Mouse (Mus musculus): ENCODE measurements around the gene Fetub.

DNA sequence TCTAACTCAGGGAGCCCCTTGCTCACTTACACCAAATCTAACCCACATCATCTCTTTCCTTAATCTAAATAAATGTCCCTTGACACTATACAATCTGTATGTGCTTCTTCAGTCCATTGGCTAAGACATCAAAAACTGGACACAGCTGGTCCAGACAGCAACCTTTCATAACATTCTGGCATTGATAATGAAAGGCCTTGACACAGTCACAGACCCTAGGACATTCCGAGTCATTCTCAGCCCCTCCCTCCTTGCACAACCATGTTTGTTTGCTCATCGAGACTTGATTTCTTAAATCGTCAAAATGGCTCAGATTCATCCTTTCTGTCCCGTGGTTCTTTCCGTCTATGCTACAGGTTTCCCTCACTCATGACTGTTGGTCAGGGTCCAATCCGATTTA is 8.8 kb upstream of the Fetub start:
- TF ChIP-seq CTCF (IDR thresholded peaks at IDR 0.05; ENCODE audit: low read depth, low read length) (no peak), GATA1 (IDR thresholded peaks at IDR 0.05; ENCODE audit: borderline replicate concordance, low read length) (no peak)
